In genomic region chr14:61647881-61648684, GRCm38 (mm10) we compare ENCODE assay signal across 8 mouse cellular contexts. TPM values are rescaled to one million over a fixed set of nuclear protein-coding genes. Genes with fewer than 3 reads are reported as not detected.
DNase-seq lines count a peak whose midpoint lies in the region; ATAC-seq and TF ChIP-seq lines count a peak whose summit lies in the region.

No protein-coding gene starts in this region.

- TF ChIP-seq POLR2A in brain, embryonic 14.5 days (IDR thresholded peaks at IDR 0.05; ENCODE audit: borderline replicate concordance, extremely low read depth, insufficient read depth, insufficient read length, poor library complexity, severe bottlenecking): no peak

- peak; percentile 9 for DNase-seq in G1E (ENCODE audit: low spot score)
- peak; percentile 72 for DNase-seq in brain, embryonic 14.5 days (ENCODE audit: low read depth)
- DNase-seq in forebrain, embryonic 11.5 days (ENCODE audit: low spot score): peak; percentile 80
- DNase-seq in heart, postnatal 4 days: peak; percentile 70
- peak; percentile 16 to 18 for DNase-seq in layer of hippocampus, postnatal 25 days (ENCODE audit: extremely low spot score in 1 of 2, low spot score in 1 of 2)
- DNase-seq in right cerebral cortex, postnatal 10 days (ENCODE audit: low spot score in 2 of 2): peak; percentile 47 to 59
- peak; percentile 34 to 37 for DNase-seq in urinary bladder, postnatal 36 days (ENCODE audit: low spot score in 2 of 2)

- H3K9me3 ChIP-seq in G1E (replicated peaks): no peaks in the 10 kb centered on the region
- H3K9me3 ChIP-seq in forebrain, embryonic 11.5 days (ENCODE audit: control insufficient read depth, low read length): no peaks in the 10 kb centered on the region

- under 1% methylated on average over 90 of the region's 95 CpGs for WGBS in forebrain, embryonic 11.5 days

- H3K36me3 ChIP-seq in G1E (replicated peaks): peaks cover 12% of the 10 kb centered on the region
- no peaks in the 10 kb centered on the region for H3K36me3 ChIP-seq in forebrain, embryonic 11.5 days (ENCODE audit: control insufficient read depth, insufficient read depth, low read length)

- TF ChIP-seq CTCF in G1E (IDR thresholded peaks at IDR 0.05; ENCODE audit: low read depth, low read length): no peak
- no peak for TF ChIP-seq CTCF in brain, embryonic 14.5 days (IDR thresholded peaks at IDR 0.05; ENCODE audit: borderline replicate concordance, extremely low read depth, insufficient read depth, insufficient read length)

- H3K27ac ChIP-seq in forebrain, embryonic 11.5 days (ENCODE audit: low read depth, low read length): peak overlapping the region; percentile 97

- peak overlapping the region; percentile 93 for H3K9ac ChIP-seq in forebrain, embryonic 11.5 days (ENCODE audit: low read length)

- peak overlapping the region; percentile 86 for H3K4me3 ChIP-seq in G1E (ENCODE audit: low read depth, low read length)
- peak overlapping the region; percentile 98 for H3K4me3 ChIP-seq in forebrain, embryonic 11.5 days (ENCODE audit: low read depth, low read length)

- no peaks in the 10 kb centered on the region for H3K27me3 ChIP-seq in G1E (ENCODE audit: insufficient read depth, low read length)
- no peaks in the 10 kb centered on the region for H3K27me3 ChIP-seq in forebrain, embryonic 11.5 days (ENCODE audit: control insufficient read depth, insufficient read depth, low read length)

- peaks cover 30% of the 10 kb centered on the region for H3K4me1 ChIP-seq in G1E (ENCODE audit: insufficient read depth, low read depth, low read length)
- H3K4me1 ChIP-seq in forebrain, embryonic 11.5 days (replicated peaks; ENCODE audit: control insufficient read depth, insufficient read depth, low read length): no peaks in the 10 kb centered on the region

- peak overlapping the region; percentile 47 for H3K4me2 ChIP-seq in forebrain, embryonic 11.5 days (ENCODE audit: low read depth, low read length, severe bottlenecking)

- ATAC-seq in G1E (ENCODE audit: extremely low read depth, insufficient number of reproducible peaks, low FRiP score, poor library complexity, severe bottlenecking): no peak
- peak; percentile 72 for ATAC-seq in forebrain, embryonic 11.5 days (replicated peaks; ENCODE audit: low FRiP score)
- ATAC-seq in megakaryocyte, adult 5-6 weeks (ENCODE audit: poor library complexity, severe bottlenecking): peak; percentile 39

RNA-seq across cellular contexts. Expression of gene Kcnrg, which starts 40.8 kb away (rescaled TPM):
- 0.83 and 1.2 TPM in 2 replicates for total RNA-seq in G1E (2014; fragmentation: Nextera tagmentation)
- total RNA-seq in G1E (2017): 0.29 and 0.55 TPM in 2 replicates
- not detected in 2 replicates for polyA plus RNA-seq in G1E (2012)
- 2.1 and 2.6 TPM in 2 replicates for polyA plus RNA-seq in brain, embryonic 14.5 days (2012; rRNA removed)
- polyA plus RNA-seq in forebrain, embryonic 11.5 days (2014; fragmentation: Nextera tagmentation; extraction: Ambion mirVana): 0.77 and 1.0 TPM in 2 replicates
- total RNA-seq in heart, postnatal 4 days (2021): under 1 TPM; 0.24 to 0.25 TPM
- total RNA-seq in layer of hippocampus, postnatal 25 days (2021): under 1 TPM; 0.76 to 0.77 TPM
- total RNA-seq in megakaryocyte, adult 5-6 weeks (2015): 0.20 TPM in 1 of 2 replicates, not detected in the other
- not detected in 2 replicates for total RNA-seq in megakaryocyte, adult 5-6 weeks (2017)

RNA-seq across cellular contexts. Expression of gene Trim13, which starts 50.0 kb away (rescaled TPM):
- total RNA-seq in G1E (2014; fragmentation: Nextera tagmentation) (4.2 and 9.4 TPM in 2 replicates), G1E (2017) (4.6 and 4.9 TPM in 2 replicates)
- polyA plus RNA-seq in G1E (2012): 0.10 and 0.18 TPM in 2 replicates
- polyA plus RNA-seq in brain, embryonic 14.5 days (2012; rRNA removed): 27.7 and 32.6 TPM in 2 replicates
- polyA plus RNA-seq in forebrain, embryonic 11.5 days (2014; fragmentation: Nextera tagmentation; extraction: Ambion mirVana): 26.5 and 27.7 TPM in 2 replicates
- total RNA-seq in heart, postnatal 4 days (2021): 10 to 100 TPM in 1 of 2 experiments, 1 to 10 TPM in 1; 9.7 to 11.3 TPM
- total RNA-seq in layer of hippocampus, postnatal 25 days (2021): 10 to 100 TPM; 13.2 to 15.3 TPM
- 1.2 and 4.5 TPM in 2 replicates for total RNA-seq in megakaryocyte, adult 5-6 weeks (2015)
- total RNA-seq in megakaryocyte, adult 5-6 weeks (2017): 3.0 and 3.7 TPM in 2 replicates

Comparison
In these comparisons a context has a peak if more than half of its experiments do, and no peak if none do; other contexts are left out.
1. DNase-seq: peak in every context shown above with its lines; median percentile 80 in forebrain, embryonic 11.5 days; 72 in brain, embryonic 14.5 days; 70 in heart, postnatal 4 days; 53 in right cerebral cortex, postnatal 10 days; 36 in urinary bladder, postnatal 36 days; 17 in layer of hippocampus, postnatal 25 days; 9 in G1E.